Mouse (Mus musculus) limb, embryonic 10.5 days (tissue): ENCODE measurements around the gene Cd2bp2. TPM values are rescaled to one million over a fixed set of nuclear protein-coding genes. Genes with fewer than 3 reads are reported as not detected.
A peak's percentile ranks its signal among the peaks of the same experiment; 100 is the strongest.

ENCODE experiments used
- DNase-seq: peaks from one replicate; pipeline ENCODE4 v3.0.0-alpha.2; 2017; ENCODE audit warnings: low spot score
- H3K27ac ChIP-seq: fragments of 300-500 bp; sonication (generic); 2 replicates; pipeline ENCODE4 v1.5.1; 2016; ENCODE audit warnings: mild to moderate bottlenecking
- H3K27me3 ChIP-seq: fragments of 300-500 bp; sonication (generic); 2 replicates; pipeline ENCODE4 v1.6.1; 2016; ENCODE audit warnings: low read depth, mild to moderate bottlenecking; ENCODE audit not compliant: poor library complexity, severe bottlenecking
- H3K36me3 ChIP-seq: fragments of 300-500 bp; sonication (generic); 2 replicates; pipeline ENCODE4 v1.6.1; 2016; ENCODE audit warnings: mild to moderate bottlenecking, moderate library complexity
- H3K4me1 ChIP-seq: fragments of 300-500 bp; sonication (generic); 2 replicates; pipeline ENCODE4 v1.6.1; 2016
- H3K4me3 ChIP-seq: fragments of 300-500 bp; sonication (generic); 2 replicates; pipeline ENCODE4 v1.5.1; 2016; ENCODE audit warnings: mild to moderate bottlenecking, moderate library complexity
- H3K9me3 ChIP-seq: fragments of 300-500 bp; sonication (generic); replicated peaks from 2 replicates; pipeline ENCODE4 v1.6.1; 2016; ENCODE audit warnings: mild to moderate bottlenecking
- WGBS: fragments of 180-500 bp; shearing (Covaris S2); methylation state at CpG from one replicate; pipeline ENCODE4 v1.1.7; 2016; 5-methylcytosine and 5-hydroxymethylcytosine counted together
- polyA plus RNA-seq: library from polyadenylated mRNA; unstranded; fragments of >200 nt; fragmentation: Nextera tagmentation; extraction: Ambion mirVana; gene quantifications from 2 replicates; pipeline ENCODE4 v1.2.1, GENCODE M21; 2016

The Cd2bp2 gene
- polyA plus RNA-seq, 1 experiment from 2014 or later, result 94.0 TPM

GRCm38 (mm10) chr7:127176937-127177336, 18.9 kb downstream of the Cd2bp2 start:
- H3K4me1 ChIP-seq, result no peaks in the 10 kb centered on the region
- no peaks in the 10 kb centered on the region for H3K9me3 ChIP-seq
- no peaks in the 10 kb centered on the region for H3K36me3 ChIP-seq
- no peak overlapping the region for H3K4me3 ChIP-seq
- WGBS, result 77% methylated on average over 4 of the region's 4 CpGs
- H3K27ac ChIP-seq, result no peak overlapping the region
- DNase-seq, result no peak
- H3K27me3 ChIP-seq, result no peaks in the 10 kb centered on the region

GRCm38 (mm10) chr7:127166501-127166900, 29.3 kb downstream of the Cd2bp2 start:
- H3K4me1 ChIP-seq, result no peaks in the 10 kb centered on the region
- no peak overlapping the region for H3K4me3 ChIP-seq
- H3K27me3 ChIP-seq, result no peaks in the 10 kb centered on the region
- H3K27ac ChIP-seq, result no peak overlapping the region
- WGBS, result 92% methylated on average over 5 of the region's 5 CpGs
- no peak for DNase-seq
- H3K36me3 ChIP-seq, result no peaks in the 10 kb centered on the region
- H3K9me3 ChIP-seq, result no peaks in the 10 kb centered on the region

GRCm38 (mm10) chr7:127165607-127166493, 30.0 kb downstream of the Cd2bp2 start:
- no peaks in the 10 kb centered on the region for H3K36me3 ChIP-seq
- H3K4me3 ChIP-seq, result no peak overlapping the region
- 90% methylated on average over 12 of the region's 12 CpGs for WGBS
- H3K27me3 ChIP-seq, result no peaks in the 10 kb centered on the region
- H3K9me3 ChIP-seq, result no peaks in the 10 kb centered on the region
- H3K4me1 ChIP-seq, result no peaks in the 10 kb centered on the region
- DNase-seq, result no peak
- H3K27ac ChIP-seq, result no peak overlapping the region

- no peak for DNase-seq
- 89% methylated on average over 4 of the region's 4 CpGs for WGBS
- H3K4me3 ChIP-seq, result no peak overlapping the region
- no peaks in the 10 kb centered on the region for H3K27me3 ChIP-seq
- no peaks in the 10 kb centered on the region for H3K4me1 ChIP-seq
- no peak overlapping the region for H3K27ac ChIP-seq
- H3K36me3 ChIP-seq, result no peaks in the 10 kb centered on the region
- H3K9me3 ChIP-seq, result no peaks in the 10 kb centered on the region
These were observed 31.8 kb downstream of the Cd2bp2 start for GRCm38 (mm10) chr7:127164002-127164401.

GRCm38 (mm10) chr7:127162546-127162945, 33.3 kb downstream of the Cd2bp2 start:
- no peaks in the 10 kb centered on the region for H3K27me3 ChIP-seq
- H3K4me1 ChIP-seq, result no peaks in the 10 kb centered on the region
- no peak overlapping the region for H3K4me3 ChIP-seq
- H3K9me3 ChIP-seq, result no peaks in the 10 kb centered on the region
- DNase-seq, result no peak
- no peaks in the 10 kb centered on the region for H3K36me3 ChIP-seq
- no peak overlapping the region for H3K27ac ChIP-seq
- WGBS, result 84% methylated on average over 5 of the region's 5 CpGs

- H3K36me3 ChIP-seq, result no peaks in the 10 kb centered on the region
- WGBS, result 91% methylated on average over 4 of the region's 4 CpGs
- H3K27ac ChIP-seq, result no peak overlapping the region
- DNase-seq, result no peak
- no peaks in the 10 kb centered on the region for H3K9me3 ChIP-seq
- H3K4me3 ChIP-seq, result no peak overlapping the region
- no peaks in the 10 kb centered on the region for H3K27me3 ChIP-seq
- no peaks in the 10 kb centered on the region for H3K4me1 ChIP-seq
These were observed 38.3 kb downstream of the Cd2bp2 start for GRCm38 (mm10) chr7:127157548-127157947.

GRCm38 (mm10) chr7:127153477-127153876, 42.4 kb downstream of the Cd2bp2 start:
- 90% methylated on average over 3 of the region's 3 CpGs for WGBS
- no peak overlapping the region for H3K27ac ChIP-seq
- no peak for DNase-seq
- H3K36me3 ChIP-seq, result no peaks in the 10 kb centered on the region
- no peaks in the 10 kb centered on the region for H3K9me3 ChIP-seq
- H3K4me1 ChIP-seq, result no peaks in the 10 kb centered on the region
- no peak overlapping the region for H3K4me3 ChIP-seq
- no peaks in the 10 kb centered on the region for H3K27me3 ChIP-seq

GRCm38 (mm10) chr7:127152464-127152863, 43.4 kb downstream of the Cd2bp2 start:
- Histone ChIP-seq H3K27ac (no peak overlapping the region), H3K4me1 (no peaks in the 10 kb centered on the region), H3K9me3 (no peaks in the 10 kb centered on the region), H3K36me3 (no peaks in the 10 kb centered on the region), H3K4me3 (no peak overlapping the region), H3K27me3 (no peaks in the 10 kb centered on the region)
- DNase-seq, result no peak
- 95% methylated on average over 6 of the region's 6 CpGs for WGBS

- Histone ChIP-seq H3K4me1 (peaks cover 3% of the 10 kb centered on the region; the same call in 1 of the 2 replicates), H3K27ac (no peak overlapping the region), H3K9me3 (no peaks in the 10 kb centered on the region), H3K36me3 (no peaks in the 10 kb centered on the region), H3K27me3 (no peaks in the 10 kb centered on the region), H3K4me3 (no peak overlapping the region)
- 64% methylated on average over 3 of the region's 3 CpGs for WGBS
- DNase-seq, result no peak
These were observed 47.9 kb downstream of the Cd2bp2 start for GRCm38 (mm10) chr7:127147901-127148300.

- no peaks in the 10 kb centered on the region for H3K9me3 ChIP-seq
- H3K4me1 ChIP-seq, result peaks cover 3% of the 10 kb centered on the region; the same call in 1 of the 2 replicates
- DNase-seq, result no peak
- 73% methylated on average over 2 of the region's 2 CpGs for WGBS
- H3K27me3 ChIP-seq, result no peaks in the 10 kb centered on the region
- no peak overlapping the region for H3K27ac ChIP-seq
- no peak overlapping the region for H3K4me3 ChIP-seq
- no peaks in the 10 kb centered on the region for H3K36me3 ChIP-seq
These were observed 49.6 kb downstream of the Cd2bp2 start for GRCm38 (mm10) chr7:127146267-127146603.

GRCm38 (mm10) chr7:127145387-127146266, 50.2 kb downstream of the Cd2bp2 start:
- Histone ChIP-seq H3K9me3 (no peaks in the 10 kb centered on the region), H3K36me3 (no peaks in the 10 kb centered on the region), H3K27ac (0 out of 2 replicates have a peak overlapping the region, but pooled peaks have one; percentile 30), H3K27me3 (no peaks in the 10 kb centered on the region), H3K4me3 (no peak overlapping the region), H3K4me1 (peaks cover 3% of the 10 kb centered on the region; the same call in 1 of the 2 replicates)
- WGBS, result 56% methylated on average over 9 of the region's 9 CpGs
- DNase-seq, result no peak

GRCm38 (mm10) chr7:127144412-127144811, 51.4 kb downstream of the Cd2bp2 start:
- Histone ChIP-seq H3K4me1 (peaks cover 3% of the 10 kb centered on the region; the same call in 1 of the 2 replicates), H3K4me3 (no peak overlapping the region), H3K36me3 (no peaks in the 10 kb centered on the region), H3K9me3 (no peaks in the 10 kb centered on the region), H3K27ac (no peak overlapping the region), H3K27me3 (no peaks in the 10 kb centered on the region)
- 86% methylated on average over 7 of the region's 7 CpGs for whole genome bisulfite sequencing
- no peak for DNase-seq

- WGBS, result 96% methylated on average over 4 of the region's 4 CpGs
- Histone ChIP-seq H3K4me1 (peaks cover 7% of the 10 kb centered on the region), H3K27me3 (no peaks in the 10 kb centered on the region), H3K4me3 (no peak overlapping the region), H3K9me3 (no peaks in the 10 kb centered on the region), H3K36me3 (no peaks in the 10 kb centered on the region), H3K27ac (no peak overlapping the region)
- no peak for DNase-seq
These were observed 53.2 kb downstream of the Cd2bp2 start for GRCm38 (mm10) chr7:127142666-127143065.
